Mouse (Mus musculus): ENCODE results near the gene Adamts6.

DNA sequence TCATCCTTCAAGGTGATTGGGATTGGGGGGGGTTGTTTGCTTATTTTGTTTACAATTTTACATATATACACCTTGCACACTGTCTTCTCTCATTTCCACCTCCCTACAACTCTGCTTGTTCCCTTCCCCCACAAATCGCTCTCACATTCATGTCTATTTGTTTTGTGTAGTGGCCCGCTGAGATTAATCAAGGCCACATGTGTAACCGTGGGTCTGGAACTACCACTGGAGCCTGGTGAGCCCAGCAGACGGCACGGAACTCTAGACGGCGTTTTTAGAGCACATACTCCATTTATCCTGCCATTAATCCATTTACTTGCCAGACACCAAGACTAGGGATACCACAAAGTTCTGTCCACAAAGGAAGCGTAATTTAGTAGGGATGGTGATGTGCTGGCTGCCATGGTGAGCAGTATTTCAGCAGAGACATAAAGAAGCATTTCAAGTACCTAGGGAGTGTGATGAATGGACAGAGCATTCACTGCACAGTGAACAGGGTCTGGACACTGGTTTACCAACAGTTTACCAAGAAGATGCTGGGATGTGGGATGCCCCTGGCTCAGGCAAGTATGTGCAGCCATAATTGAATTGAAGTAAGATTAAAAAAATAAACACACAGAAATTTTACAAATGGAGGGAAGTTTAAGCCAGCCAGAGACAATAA lies 194.9 kb downstream of the Adamts6 start:
- TF ChIP-seq CTCF (IDR thresholded peaks at IDR 0.05; ENCODE audit: low read depth, low read length): no peak
- TF ChIP-seq POLR2A (IDR thresholded peaks at IDR 0.05; ENCODE audit: borderline replicate concordance, low read depth, low read length): no peak
